Mouse (Mus musculus) urinary bladder, postnatal 10 days (tissue): ENCODE data around the gene Slc9a6.

ENCODE experiments used
- DNase-seq: peaks from one replicate; pipeline ENCODE4 v3.0.0; 2022; ENCODE audit warnings: low spot score

Slc9a6 gene

GRCm38 (mm10) chrX:56609623-56610317 lies at the start of gene Slc9a6:
Slc9a6 (plus strand) TSS chrX:56609757.
- DNase-seq: no peak

DNA sequence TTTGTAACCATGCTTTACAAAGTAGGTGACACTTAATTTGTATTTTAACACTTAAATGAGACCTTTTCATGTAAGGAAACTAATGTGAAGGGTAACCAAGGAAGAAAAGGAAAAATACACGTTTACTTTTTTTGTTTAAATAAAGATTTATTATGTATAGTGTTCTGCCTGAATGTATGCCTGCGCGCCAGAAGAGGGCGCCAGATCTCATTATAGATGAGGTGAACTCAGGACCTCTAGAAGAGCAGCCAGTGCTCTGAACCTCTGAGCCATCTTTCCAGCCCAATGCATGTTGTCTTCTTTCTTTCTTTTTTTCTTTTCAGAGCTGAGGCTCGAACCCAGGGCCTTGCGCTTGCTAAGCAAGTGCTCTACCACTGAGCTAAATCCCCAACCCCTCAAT lies 37.1 kb upstream of the Slc9a6 start:
- no peak for DNase-seq

DNA sequence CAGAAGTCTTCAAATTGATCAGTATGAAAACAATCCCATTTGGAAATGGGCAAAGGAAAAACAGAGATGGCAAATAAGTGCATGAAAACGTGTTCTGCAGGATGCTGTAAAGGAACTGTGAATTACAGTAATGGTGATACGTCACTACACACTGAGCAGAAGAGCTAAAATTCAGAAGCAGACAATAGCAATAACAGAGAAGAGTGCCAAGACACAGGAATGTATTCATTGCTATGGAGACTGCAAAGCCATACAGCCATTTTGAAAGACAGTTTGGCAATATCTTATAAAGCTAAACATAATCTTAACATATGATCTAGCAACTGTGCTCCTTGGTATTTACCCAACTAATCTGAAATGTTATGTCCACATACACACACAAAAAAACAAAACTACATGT lies 31.4 kb upstream of the Slc9a6 start:
- DNase-seq: no peak

DNA sequence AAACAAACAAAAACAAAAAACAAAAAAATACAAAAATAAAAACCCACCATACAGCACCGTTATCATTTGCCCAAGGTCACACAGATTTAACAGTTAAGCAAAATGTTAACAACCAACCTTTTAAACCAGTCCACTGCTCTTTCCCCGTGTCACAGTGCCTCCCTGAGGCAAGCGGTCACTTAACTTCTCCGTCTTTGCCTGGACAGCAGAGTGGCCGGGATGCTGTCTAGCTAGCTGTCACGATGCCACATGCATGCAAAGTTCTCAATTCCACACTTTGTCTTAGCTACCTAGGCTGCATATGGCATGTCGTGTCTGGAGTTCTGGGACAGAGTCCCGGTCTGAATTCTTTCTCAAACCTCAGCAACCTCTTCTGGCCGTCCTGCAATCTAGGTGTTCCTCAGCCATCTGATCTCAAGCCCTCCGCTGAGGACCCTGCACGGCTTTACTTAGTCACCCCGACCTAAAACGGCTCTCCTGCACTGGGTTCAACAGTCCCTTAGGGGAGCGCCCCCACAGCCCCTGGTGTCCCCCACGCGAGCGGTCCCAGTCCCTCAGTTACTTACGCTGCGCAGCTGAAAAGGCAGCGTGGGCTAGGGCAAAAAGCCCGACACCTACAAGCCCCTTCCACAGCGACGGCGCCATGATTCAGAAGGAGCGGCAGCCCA lies 12.2 kb upstream of the Slc9a6 start:
- no peak for DNase-seq

GRCm38 (mm10) chrX:56597887-56598640 lies 11.5 kb upstream of the Slc9a6 start, which contains the start of gene Mmgt1:
Mmgt1 (minus strand) TSS chrX:56598069.
- DNase-seq: peak; percentile 60

DNA sequence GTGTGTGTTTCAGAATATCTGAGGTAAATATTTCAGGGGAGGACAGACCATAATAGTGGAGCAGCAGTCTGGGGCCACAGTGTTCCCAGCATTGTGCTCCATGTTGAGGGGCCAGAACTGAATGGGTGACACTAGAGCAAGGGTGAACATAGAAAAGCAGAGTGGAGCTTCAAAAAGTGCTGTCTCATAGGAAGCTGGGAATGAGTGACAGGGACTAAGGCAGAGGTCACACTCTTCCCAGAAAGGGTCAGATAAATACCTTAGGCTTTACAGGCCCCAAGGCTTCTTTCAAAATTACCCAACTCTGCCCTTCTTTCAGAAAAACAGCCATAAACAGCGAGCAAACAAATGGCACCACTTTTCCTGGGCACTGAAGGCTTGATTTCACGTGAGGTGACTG lies 3.0 kb upstream of the Slc9a6 start:
- no peak for DNase-seq

- DNase-seq: no peak
Measured at GRCm38 (mm10) chrX:56607032-56607710, 2.4 kb upstream of the Slc9a6 start.

DNA sequence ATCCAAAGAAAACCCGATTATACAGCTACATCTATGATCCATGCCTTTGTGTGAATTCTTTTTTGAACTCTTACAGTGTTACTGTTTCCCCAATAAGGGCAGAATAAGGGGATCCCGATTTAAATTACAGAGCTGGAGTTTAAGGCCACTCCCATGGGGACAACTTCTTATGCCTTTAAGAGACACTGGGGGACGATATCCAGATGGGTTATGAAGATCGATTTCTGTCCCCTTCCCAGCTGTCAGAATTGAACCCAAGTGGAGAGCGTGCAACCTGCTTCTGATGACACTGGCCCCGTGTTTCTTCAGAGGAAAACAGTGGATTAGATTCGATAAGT lies 303 bp upstream of the Slc9a6 start:
- DNase-seq: no peak

- no peak for DNase-seq
Measured at GRCm38 (mm10) chrX:56610318-56610694, 749 bp downstream of the Slc9a6 start.

DNA sequence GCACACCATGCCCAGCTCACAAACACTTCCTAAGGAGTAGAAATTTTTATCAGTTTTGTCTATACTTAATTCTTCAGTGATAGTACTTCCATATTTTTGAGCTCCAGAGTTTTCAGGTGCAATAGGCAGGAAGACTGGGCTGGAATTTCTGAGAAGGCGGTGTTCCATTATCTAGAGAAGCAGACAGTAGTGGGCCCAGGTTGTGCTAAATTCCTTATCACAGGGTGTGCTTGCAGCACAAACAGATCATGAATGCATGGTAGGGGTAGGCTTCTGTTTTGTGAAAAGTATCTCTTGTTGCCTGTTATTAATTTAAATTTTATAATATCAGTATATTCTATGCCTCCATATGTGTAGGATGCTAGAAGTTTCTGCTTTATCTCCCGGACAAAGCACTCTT lies 5.7 kb downstream of the Slc9a6 start:
- no peak for DNase-seq

DNA sequence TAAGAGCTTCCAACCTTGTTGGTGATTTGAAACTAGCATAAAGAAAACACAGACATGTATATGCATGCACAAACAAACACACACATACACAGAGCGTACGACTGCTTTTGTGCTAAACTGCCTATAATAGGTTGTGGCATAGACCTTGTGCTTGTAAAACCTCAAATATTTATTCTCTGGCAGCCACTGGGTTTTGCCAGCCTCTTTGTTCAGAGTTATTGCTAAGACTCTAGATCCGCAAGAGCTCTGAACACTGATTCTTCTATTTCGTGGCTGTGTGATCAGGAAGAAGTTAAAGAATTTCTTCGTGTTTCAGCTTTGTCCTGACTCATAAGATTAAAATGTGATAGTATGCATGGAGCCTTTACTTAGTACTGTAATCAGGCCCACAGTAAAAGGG lies 26.6 kb downstream of the Slc9a6 start:
- no peak for DNase-seq

DNA sequence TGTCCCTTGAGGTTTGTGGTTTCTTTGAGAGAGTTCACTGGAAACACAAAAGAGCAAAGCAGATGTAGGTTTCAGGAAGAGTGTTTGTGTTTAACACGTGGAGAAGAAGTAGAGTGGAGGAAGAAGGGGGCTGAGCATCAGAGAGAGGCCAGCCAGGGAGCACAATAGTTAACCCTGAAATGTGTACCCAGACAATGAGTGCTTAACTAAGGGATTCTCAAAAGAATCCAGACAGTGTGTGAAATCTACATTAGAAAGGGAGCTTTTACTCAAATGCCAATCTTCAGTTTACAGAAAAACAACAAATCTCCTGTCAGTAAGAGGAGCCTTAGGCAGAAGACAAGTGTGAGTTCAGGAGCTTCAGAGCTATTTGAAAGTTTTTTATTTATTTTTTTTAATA lies 30.5 kb downstream of the Slc9a6 start:
- no peak for DNase-seq

DNA sequence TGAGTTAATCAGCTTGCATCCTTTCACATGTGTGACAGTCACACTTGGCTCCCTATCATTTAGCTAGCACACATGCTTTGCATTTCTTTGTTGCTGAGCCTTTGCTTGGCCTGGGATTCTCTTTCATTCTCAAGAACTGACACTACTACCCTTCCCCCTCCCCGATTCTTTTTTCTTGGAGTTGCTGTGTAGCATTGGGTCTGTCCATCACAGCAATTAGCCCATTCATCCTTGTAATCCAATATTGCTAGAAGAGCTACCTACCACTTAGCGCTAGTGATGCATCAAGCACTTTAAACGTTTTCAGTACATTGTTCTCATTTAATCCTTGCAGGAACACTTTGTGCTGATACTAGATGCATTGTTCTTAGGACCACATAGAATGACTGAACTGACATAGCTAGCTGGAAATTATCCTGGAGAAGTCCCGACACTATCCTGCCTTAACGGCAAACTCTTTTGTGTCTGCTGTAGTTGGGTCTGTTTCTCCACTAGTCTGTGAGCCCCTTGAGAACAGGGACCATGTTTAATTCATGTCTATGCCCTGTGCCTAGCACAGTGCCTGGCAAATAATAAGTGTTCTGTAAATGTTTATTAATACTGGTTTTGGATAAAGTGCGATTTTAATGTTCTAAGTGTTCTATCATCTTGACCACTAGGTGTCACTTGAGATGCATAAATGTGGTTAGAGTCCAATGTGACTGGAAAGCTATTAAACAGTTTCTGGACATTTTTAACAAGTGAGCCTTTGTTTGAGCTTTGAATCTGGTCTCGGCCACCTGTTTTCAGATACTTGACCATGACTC lies 40.2 kb downstream of the Slc9a6 start:
- DNase-seq: no peak

GRCm38 (mm10) chrX:56650355-56650652 lies 40.7 kb downstream of the Slc9a6 start:
- DNase-seq: no peak

DNA sequence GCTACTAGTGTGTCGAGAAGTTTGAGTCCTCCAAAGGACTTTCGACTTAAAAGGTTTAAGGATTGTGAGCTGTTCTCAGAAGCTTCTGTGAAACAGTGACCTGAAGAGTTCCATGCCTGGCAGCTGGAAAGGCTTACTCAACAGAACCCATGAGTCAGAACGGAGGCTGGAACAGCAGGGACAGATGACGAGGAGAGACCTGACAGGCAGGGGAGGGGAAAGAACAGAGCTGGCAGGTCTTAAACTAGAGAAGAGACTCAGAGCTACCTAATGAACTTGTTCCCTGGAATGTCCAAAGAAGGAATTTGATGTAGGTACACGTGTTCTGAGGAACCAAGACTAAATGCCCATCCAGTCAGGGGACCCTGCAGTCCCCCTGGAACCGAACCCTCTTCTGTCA lies 41.3 kb downstream of the Slc9a6 start:
- DNase-seq: no peak

DNA sequence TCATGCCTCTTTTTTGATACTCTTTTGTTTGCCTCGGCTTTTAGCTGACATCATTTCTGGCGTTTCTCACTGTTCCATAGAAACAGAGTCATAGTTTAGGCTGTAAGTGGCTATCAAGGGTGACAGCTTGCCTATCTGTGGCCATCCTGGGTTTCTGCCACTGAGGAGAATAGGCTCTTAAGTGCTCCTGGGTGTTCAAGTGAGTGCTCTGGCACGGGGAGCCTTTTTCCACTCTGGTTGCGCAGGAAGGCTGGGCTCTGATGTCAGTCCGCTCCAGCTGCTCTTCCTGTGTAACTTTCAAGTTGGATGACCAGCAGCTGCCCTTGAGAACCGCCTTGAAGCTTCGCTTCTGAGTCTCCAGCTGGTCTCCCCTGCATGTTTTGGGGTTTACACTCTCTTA lies 42.2 kb downstream of the Slc9a6 start:
- no peak for DNase-seq

GRCm38 (mm10) chrX:56655686-56656085 lies 46.1 kb downstream of the Slc9a6 start:
- no peak for DNase-seq

GRCm38 (mm10) chrX:56659286-56659685 lies 49.7 kb downstream of the Slc9a6 start:
- DNase-seq: no peak

- no peak for DNase-seq
Measured at GRCm38 (mm10) chrX:56661143-56661542, 51.6 kb downstream of the Slc9a6 start.

GRCm38 (mm10) chrX:56662316-56662715 lies 52.8 kb downstream of the Slc9a6 start:
- no peak for DNase-seq

DNA sequence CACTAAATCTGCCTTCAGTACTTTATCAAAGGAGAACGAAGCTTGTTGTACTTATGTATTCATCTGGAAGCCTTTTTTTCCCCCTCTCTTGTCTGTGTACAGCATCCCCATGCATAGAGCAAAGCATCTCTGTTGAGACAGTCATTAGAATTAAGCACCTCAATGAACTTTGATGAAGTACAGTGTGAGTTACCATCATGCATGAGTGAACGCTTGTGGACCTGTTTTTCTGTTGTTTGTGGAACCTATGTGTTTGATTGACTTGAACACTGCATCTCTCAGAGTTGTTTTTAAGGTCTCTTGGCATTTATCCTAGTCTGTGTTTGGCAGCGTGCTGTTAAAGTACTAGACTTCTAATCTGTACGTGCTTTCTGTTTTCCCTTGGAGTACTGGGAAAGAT lies 53.8 kb downstream of the Slc9a6 start:
- DNase-seq: no peak
